Mouse (Mus musculus) CH12.LX (cell line): ENCODE measurements around the gene Rabl3. TPM values are rescaled to one million over a fixed set of nuclear protein-coding genes. Genes with fewer than 3 reads are reported as not detected.

Experiments used
- DNase-seq: peaks from one replicate; pipeline ENCODE4 v3.0.0-alpha.2; 2013; ENCODE audit errors: extremely low read depth
- H3K27ac ChIP-seq: 2 replicates; pipeline ENCODE4 v1.5.1; 2012; ENCODE audit warnings: low read depth, mild to moderate bottlenecking, control low read depth, moderate library complexity; ENCODE audit not compliant: insufficient read depth
- H3K27me3 ChIP-seq: replicated peaks from 2 replicates; pipeline ENCODE3; 2012; ENCODE audit warnings: inconsistent platforms
- H3K36me3 ChIP-seq, 2 experiments: replicated peaks in 1 of 2; 2 replicates each; pipeline versions ENCODE3 to v1.6.1; 2012; ENCODE audit warnings: inconsistent platforms in 1 of 2, low read length in 1 of 2, mild to moderate bottlenecking in 1 of 2, mixed read lengths in 1 of 2, moderate library complexity in 1 of 2; ENCODE audit not compliant: control insufficient read depth in 1 of 2, insufficient read depth in 1 of 2
- H3K4me1 ChIP-seq, 2 experiments: 2 replicates each; pipeline ENCODE4 v1.6.1; 2012; ENCODE audit warnings: inconsistent platforms in 1 of 2, moderate library complexity in 1 of 2; ENCODE audit not compliant: insufficient read depth in 2 of 2, control insufficient read depth in 1 of 2
- H3K4me2 ChIP-seq: 2 replicates; pipeline ENCODE4 v1.6.1; 2012; ENCODE audit warnings: low read depth, mild to moderate bottlenecking, control low read depth; ENCODE audit not compliant: poor library complexity, insufficient read depth, severe bottlenecking
- H3K4me3 ChIP-seq, 3 experiments: fragments of 150-350 bp in 1 of 3; sonication (generic) in 1 of 3; replicated peaks in 1 of 3; 2 replicates each; pipeline versions ENCODE3 to v1.5.1; 2011 to 2012; ENCODE audit warnings: low read depth in 2 of 3, low read length in 2 of 3, mild to moderate bottlenecking in 2 of 3, moderate library complexity in 2 of 3, control low read depth in 1 of 3, improper control_type of control experiment in 1 of 3, inconsistent platforms in 1 of 3, mixed read lengths in 1 of 3; ENCODE audit not compliant: poor library complexity in 1 of 3
- H3K79me2 ChIP-seq: replicated peaks from 2 replicates; pipeline ENCODE4 v1.6.1; 2012; ENCODE audit warnings: mild to moderate bottlenecking, moderate library complexity; ENCODE audit not compliant: control insufficient read depth, poor library complexity, insufficient read depth, severe bottlenecking; ENCODE audit errors: extremely low read depth
- H3K9ac ChIP-seq: 2 replicates; pipeline ENCODE4 v1.6.1; 2012; ENCODE audit warnings: low read depth, mild to moderate bottlenecking, control low read depth, moderate library complexity; ENCODE audit not compliant: insufficient read depth
- H3K9me3 ChIP-seq: replicated peaks from 2 replicates; pipeline ENCODE3; 2012; ENCODE audit warnings: low read length, inconsistent platforms, mixed read lengths
- CHD1 ChIP-seq: IDR thresholded peaks from 2 replicates; pipeline ENCODE4 v1.6.1; 2012; ENCODE audit warnings: low read depth, low read length, improper control_type of control experiment, inconsistent platforms
- E2F4 ChIP-seq: IDR thresholded peaks from 2 replicates; pipeline ENCODE4 v1.6.1; 2011; ENCODE audit warnings: low read depth, low read length, improper control_type of control experiment; ENCODE audit not compliant: insufficient replicate concordance
- ELF1 ChIP-seq: IDR thresholded peaks from 2 replicates; pipeline ENCODE4 v1.6.1; 2014; ENCODE audit warnings: low read depth, mild to moderate bottlenecking, inconsistent platforms, low read length, improper control_type of control experiment
- EP300 ChIP-seq: IDR thresholded peaks from 2 replicates; pipeline ENCODE4 v1.6.1; 2011; ENCODE audit warnings: low read length, improper control_type of control experiment
- HCFC1 ChIP-seq: IDR thresholded peaks from 2 replicates; pipeline ENCODE4 v1.6.1; 2012; ENCODE audit warnings: low read depth, mild to moderate bottlenecking, inconsistent platforms, low read length, improper control_type of control experiment
- IRF4 ChIP-seq: IDR thresholded peaks from 2 replicates; pipeline ENCODE4 v1.6.1; 2014; ENCODE audit warnings: low read depth, mild to moderate bottlenecking, inconsistent platforms, low read length, improper control_type of control experiment
- KAT2A ChIP-seq: IDR thresholded peaks from 2 replicates; pipeline ENCODE4 v1.6.1; 2012; ENCODE audit warnings: low read length, improper control_type of control experiment, inconsistent platforms; ENCODE audit not compliant: insufficient replicate concordance
- MAFK ChIP-seq: IDR thresholded peaks from 2 replicates; pipeline ENCODE4 v1.6.1; 2011; ENCODE audit warnings: low read length, improper control_type of control experiment; ENCODE audit not compliant: insufficient replicate concordance
- MAX ChIP-seq: IDR thresholded peaks from 2 replicates; pipeline ENCODE4 v1.6.1; 2011; ENCODE audit warnings: low read length, improper control_type of control experiment
- MEF2A ChIP-seq: IDR thresholded peaks from 2 replicates; pipeline ENCODE4 v1.6.1; 2014; ENCODE audit warnings: low read depth, mild to moderate bottlenecking, inconsistent platforms, low read length, improper control_type of control experiment, borderline replicate concordance
- MYC ChIP-seq: IDR thresholded peaks from 2 replicates; pipeline ENCODE4 v1.6.1; 2011; ENCODE audit warnings: low read depth, mild to moderate bottlenecking, improper control_type of control experiment, low read length
- NRF1 ChIP-seq: IDR thresholded peaks from 2 replicates; pipeline ENCODE4 v1.6.1; 2014; ENCODE audit warnings: low read depth, mild to moderate bottlenecking, inconsistent platforms, low read length, improper control_type of control experiment, moderate library complexity
- PAX5 ChIP-seq: IDR thresholded peaks from 2 replicates; pipeline ENCODE4 v1.6.1; 2012; ENCODE audit warnings: low read length, inconsistent platforms, mixed read lengths
- POLR2A ChIP-seq: IDR thresholded peaks from 2 replicates; pipeline ENCODE4 v1.6.1; 2011; ENCODE audit warnings: low read depth, mild to moderate bottlenecking, improper control_type of control experiment, low read length
- SMC3 ChIP-seq: IDR thresholded peaks from 2 replicates; pipeline ENCODE4 v1.6.1; 2011; ENCODE audit warnings: low read depth, low read length, improper control_type of control experiment
- UBTF ChIP-seq: IDR thresholded peaks from 2 replicates; pipeline ENCODE4 v1.6.1; 2012; ENCODE audit warnings: low read depth, mild to moderate bottlenecking, inconsistent platforms, low read length, improper control_type of control experiment, moderate library complexity
- USF1 ChIP-seq: IDR thresholded peaks from 2 replicates; pipeline ENCODE4 v1.6.1; 2014; ENCODE audit warnings: low read depth, mild to moderate bottlenecking, inconsistent platforms, low read length, improper control_type of control experiment
- ZC3H11A ChIP-seq: IDR thresholded peaks from 2 replicates; pipeline ENCODE4 v1.6.1; 2012; ENCODE audit warnings: low read depth, mild to moderate bottlenecking, inconsistent platforms, low read length, improper control_type of control experiment
- dilution Hi-C: fragments of 300-500 bp; cut with MboI; formaldehyde crosslinking; loops from 2 replicates; pipeline ENCODE4 v1.14.3; 2020; ENCODE audit warnings: low sequenced_read_pairs; ENCODE audit not compliant: extremely low pct_unique_long_range_greater_than_20kb, extremely low pct_ligation_motif_present
- in situ Hi-C: fragments of 300-500 bp; cut with MboI; formaldehyde crosslinking; loops from 3 replicates; pipeline ENCODE4 v1.14.3; 2019; ENCODE audit warnings: low sequenced_read_pairs, low pct_ligation_motif_present, low pct_unique_long_range_greater_than_20kb, mixed read lengths
- polyA plus RNA-seq: library from polyadenylated mRNA; unstranded; fragments of >175 nt; gene quantifications from 2 replicates; pipeline ENCODE4 v1.2.1, GENCODE M21; 2012; ENCODE audit warnings: low read depth; ENCODE audit not compliant: insufficient read length
- total RNA-seq, 2 experiments: library from RNA; depleted of rRNA; stranded (reverse); fragments of 300-350 nt in 1 of 2; fragments of >200 nt in 1 of 2; gene quantifications; 2 replicates each; pipeline ENCODE4 v1.2.3; 2012 to 2014

The Rabl3 gene
- total and polyA plus RNA-seq, 3 experiments = 12.3 to 36.8 (median 19.8) TPM

DNA sequence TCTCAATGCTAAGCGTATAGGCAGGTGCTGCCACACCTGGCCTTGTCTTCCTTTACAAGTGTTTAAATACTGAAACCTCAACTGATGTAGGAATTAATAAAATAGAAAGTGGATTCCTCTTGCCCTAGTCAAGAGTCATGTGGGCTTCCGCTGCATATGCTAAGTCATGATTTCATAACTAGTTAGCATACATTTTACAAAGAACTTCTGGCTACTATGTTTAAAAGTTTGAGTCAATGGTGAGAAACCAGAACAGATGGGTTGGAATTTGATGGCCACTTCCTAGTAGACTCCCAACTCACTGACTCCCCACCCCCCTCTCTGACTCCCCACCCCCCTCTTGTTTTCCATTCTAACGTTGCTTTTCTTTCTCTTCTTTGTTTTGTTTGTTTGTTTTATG is 59.6 kb downstream of the Rabl3 start:
- DNase-seq = no peak
- no peak overlapping the region for H3K9ac ChIP-seq
- peaks cover 0 to 7% of the 10 kb centered on the region in 2 experiments; a peak in 2 of 4 replicates for H3K4me1 ChIP-seq
- in situ Hi-C loops = no loop called here
- H3K36me3 ChIP-seq = no peaks in the 10 kb centered on the region
- H3K4me3 ChIP-seq = no peak overlapping the region
- dilution Hi-C loops = no loop called here
- H3K27ac ChIP-seq = no peak overlapping the region
- no peaks in the 10 kb centered on the region for H3K79me2 ChIP-seq
- H3K4me2 ChIP-seq = no peak overlapping the region
- TF ChIP-seq ZC3H11A = no peak
- TF ChIP-seq NRF1 = no peak
- no peak for TF ChIP-seq E2F4
- TF ChIP-seq POLR2A = no peak
- no peak for TF ChIP-seq KAT2A
- TF ChIP-seq MEF2A = no peak
- TF ChIP-seq ELF1 = no peak
- no peak for TF ChIP-seq IRF4
- H3K9me3 ChIP-seq = no peaks in the 10 kb centered on the region
- no peaks in the 10 kb centered on the region for H3K27me3 ChIP-seq

DNA sequence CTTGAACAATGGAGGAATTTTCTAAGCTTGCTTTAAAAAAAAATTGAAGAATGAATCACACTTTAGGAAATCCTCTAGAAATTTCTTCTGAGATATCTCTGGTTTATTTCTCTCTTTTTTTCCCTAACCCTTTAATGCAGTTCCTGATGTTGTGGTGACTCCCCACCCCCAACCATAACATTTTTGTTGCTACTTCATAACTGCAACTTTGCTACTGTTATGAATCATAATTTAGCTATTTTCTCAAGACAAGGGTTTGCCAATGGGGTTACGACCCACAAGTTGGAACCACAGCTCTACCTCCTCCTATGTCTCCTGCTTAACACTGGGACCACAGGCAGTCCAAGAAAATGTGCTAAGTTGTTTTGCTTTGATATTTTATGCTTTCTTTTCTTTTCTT is 63.7 kb downstream of the Rabl3 start:
- dilution Hi-C loops (no loop called here), in situ Hi-C loops (no loop called here)
- Histone ChIP-seq H3K27ac (no peak overlapping the region), H3K4me3 (no peak overlapping the region), H3K79me2 (no peaks in the 10 kb centered on the region), H3K4me1 (no peaks in the 10 kb centered on the region), H3K9ac (no peak overlapping the region), H3K36me3 (no peaks in the 10 kb centered on the region), H3K27me3 (no peaks in the 10 kb centered on the region), H3K9me3 (no peaks in the 10 kb centered on the region), H3K4me2 (no peak overlapping the region)
- no peak for DNase-seq
- TF ChIP-seq HCFC1 = no peak
- no peak for TF ChIP-seq EP300
- no peak for TF ChIP-seq MYC
- TF ChIP-seq CHD1 = no peak
- no peak for TF ChIP-seq IRF4
- TF ChIP-seq NRF1 = no peak
- no peak for TF ChIP-seq MAFK
- no peak for TF ChIP-seq MAX
- TF ChIP-seq USF1 = no peak
- no peak for TF ChIP-seq ZC3H11A
- no peak for TF ChIP-seq UBTF
- TF ChIP-seq SMC3 = no peak
- TF ChIP-seq PAX5 = no peak
